Mouse (Mus musculus): ENCODE results near the gene Zfp36l2.

GRCm38 (mm10) chr17:84150291-84150690 is 37.5 kb downstream of the Zfp36l2 start:
- no peak for TF ChIP-seq POLR2A (IDR thresholded peaks at IDR 0.05; ENCODE audit: control insufficient read depth, low read depth, low read length)
- no peak for TF ChIP-seq CTCF (IDR thresholded peaks at IDR 0.05; ENCODE audit: control insufficient read depth, insufficient read depth, insufficient replicate concordance, low read depth, low read length)
